In the genomic region with DNA sequence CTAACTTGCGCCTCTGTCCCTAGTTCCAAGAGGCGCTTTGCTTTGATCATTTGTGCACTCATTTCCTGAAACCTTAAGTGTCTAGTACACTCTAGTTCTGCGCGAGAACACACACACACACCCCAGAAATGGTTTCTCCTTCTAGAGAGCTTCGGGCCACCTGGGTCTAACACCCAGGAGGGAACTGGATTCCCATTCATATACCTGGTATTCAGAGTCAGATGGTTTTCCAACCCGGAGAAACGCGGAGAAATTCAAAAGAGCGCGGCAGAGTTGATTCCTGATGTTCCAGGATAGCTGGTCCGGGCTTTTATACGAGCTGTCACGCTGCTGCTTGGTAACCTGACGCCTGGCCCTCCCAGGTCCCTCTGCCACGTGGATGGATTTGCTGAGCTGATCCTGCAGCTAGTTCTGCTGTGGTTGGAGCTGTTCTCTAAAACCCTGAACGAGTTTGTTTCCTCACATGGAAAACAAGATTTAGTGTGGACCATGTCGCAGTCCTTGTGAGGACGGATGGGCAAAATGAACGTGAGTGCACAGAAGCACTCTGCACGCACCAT, we compare ENCODE assay signal across 9 mouse cellular contexts. TPM values are rescaled to one million over a fixed set of nuclear protein-coding genes. Genes with fewer than 3 reads are reported as not detected.
A peak's percentile ranks its signal among the peaks of the same experiment; 100 is the strongest.
DNase-seq lines count a peak whose midpoint lies in the region; ATAC-seq lines count a peak whose summit lies in the region.
"Had no signal": no experiment of that assay in that cellular context is flagged by ENCODE, and none has a peak within 500 bp of the region (broad histone marks: within the 10 kb centered on the region; RNA-seq: fewer than 3 reads in every experiment).

A gene (minus strand): TSS at position 285 of the 560 bp plus-strand sequence.

- no peak for ATAC-seq in limb, embryonic 15.5 days (ENCODE audit: insufficient number of reproducible peaks, low FRiP score, low TSS enrichment, low read depth)
- no peak for ATAC-seq in neural tube, embryonic 13.5 days (ENCODE audit: low read depth)
- ATAC-seq: Patski had no signal

- H3K4me2 ChIP-seq in limb, embryonic 15.5 days = peak within 1 kb of the TSS; percentile 97
- peak within 1 kb of the TSS; percentile 73 for H3K4me2 ChIP-seq in neural tube, embryonic 13.5 days

- H3K9ac ChIP-seq in limb, embryonic 15.5 days = peak within 1 kb of the TSS; percentile 52
- peak within 1 kb of the TSS; percentile 68 for H3K9ac ChIP-seq in neural tube, embryonic 13.5 days

- H3K27me3 ChIP-seq in embryonic facial prominence, embryonic 10.5 days (replicated peaks; ENCODE audit: low read depth, poor library complexity, severe bottlenecking) = peaks cover 58% of the 10 kb centered on the region
- peaks cover 43% of the 10 kb centered on the region for H3K27me3 ChIP-seq in limb, embryonic 15.5 days
- peaks cover 55% of the 10 kb centered on the region for H3K27me3 ChIP-seq in neural tube, embryonic 13.5 days
- H3K27me3 ChIP-seq: Patski had no signal

- peak within 1 kb of the TSS; percentile 68 for H3K4me3 ChIP-seq in embryonic facial prominence, embryonic 10.5 days
- H3K4me3 ChIP-seq in limb, embryonic 15.5 days = peak within 1 kb of the TSS; percentile 58
- H3K4me3 ChIP-seq in neural tube, embryonic 13.5 days = peak within 1 kb of the TSS; percentile 59

- H3K4me1 ChIP-seq in embryonic facial prominence, embryonic 10.5 days = peaks cover 23% of the 10 kb centered on the region
- peaks cover 18% of the 10 kb centered on the region for H3K4me1 ChIP-seq in limb, embryonic 15.5 days
- H3K4me1 ChIP-seq in neural tube, embryonic 13.5 days (replicated peaks) = peaks cover 20% of the 10 kb centered on the region

- 0 out of 2 replicates have a peak, but pooled peaks cover 2% of the 10 kb centered on the region for H3K9me3 ChIP-seq in embryonic facial prominence, embryonic 10.5 days
- no peaks in the 10 kb centered on the region for H3K9me3 ChIP-seq in limb, embryonic 15.5 days
- H3K9me3 ChIP-seq in neural tube, embryonic 13.5 days = no peaks in the 10 kb centered on the region

- WGBS in embryonic facial prominence, embryonic 10.5 days = 4% methylated on average over 20 of the region's 20 CpGs
- 2% methylated on average over 20 of the region's 20 CpGs for WGBS in limb, embryonic 15.5 days
- 5% methylated on average over 20 of the region's 20 CpGs for WGBS in neural tube, embryonic 13.5 days

- no peaks in the 10 kb centered on the region for H3K36me3 ChIP-seq in embryonic facial prominence, embryonic 10.5 days (replicated peaks)
- H3K36me3 ChIP-seq in limb, embryonic 15.5 days = no peaks in the 10 kb centered on the region
- no peaks in the 10 kb centered on the region for H3K36me3 ChIP-seq in neural tube, embryonic 13.5 days

- peak; percentile 20 for DNase-seq in kidney, adult 11 months
- no peak for DNase-seq in kidney, adult 8-10 months
- DNase-seq in embryonic facial prominence, embryonic 10.5 days (ENCODE audit: low spot score) = peak; percentile 81
- DNase-seq in heart, postnatal 4 days = peak; percentile 47
- no peak for DNase-seq in cerebellum, postnatal 36 days
- DNase-seq in natural killer cell, adult 2 months (ENCODE audit: low spot score in 2 of 2) = no peak

- H3K27ac ChIP-seq in embryonic facial prominence, embryonic 10.5 days (replicated peaks) = peak within 1 kb of the TSS; percentile 70
- H3K27ac ChIP-seq in limb, embryonic 15.5 days = no peak within 1 kb of the TSS
- no peak within 1 kb of the TSS for H3K27ac ChIP-seq in neural tube, embryonic 13.5 days (replicated peaks)

RNA-seq across cellular contexts. Expression of the gene that starts here (rescaled TPM):
- polyA plus RNA-seq in embryonic facial prominence, embryonic 10.5 days (2016; fragmentation: Nextera tagmentation; extraction: Ambion mirVana) = not detected in 2 replicates
- total RNA-seq in heart, postnatal 4 days (2021) = not detected
- 0.16 and 0.38 TPM in 2 replicates for polyA plus RNA-seq in limb, embryonic 15.5 days (2015; fragmentation: Nextera tagmentation; extraction: Ambion mirVana)
- polyA plus RNA-seq in neural tube, embryonic 13.5 days (2015; fragmentation: Nextera tagmentation; extraction: Ambion mirVana) = 0.21 and 0.46 TPM in 2 replicates

Comparison
In these comparisons a context has a peak if more than half of its experiments do, and no peak if none do; other contexts are left out.
1. Peak in DNase-seq, H3K4me3 ChIP-seq and H3K27ac ChIP-seq in embryonic facial prominence, embryonic 10.5 days; RNA of the gene not detected or under 1 TPM.
2. Peak in DNase-seq in heart, postnatal 4 days; RNA of the gene not detected or under 1 TPM.